Mouse (Mus musculus) olfactory bulb, adult 2 months (tissue): ENCODE measurements around the gene Trem3.

Experiments used
- CTCF ChIP-seq: fragments of 200-500 bp; IDR thresholded peaks from 2 replicates; pipeline ENCODE4 v1.5.1; 2012; ENCODE audit warnings: low read depth, mild to moderate bottlenecking, low read length, moderate library complexity; ENCODE audit not compliant: insufficient read depth
- POLR2A ChIP-seq: fragments of 200-500 bp; IDR thresholded peaks from 2 replicates; pipeline ENCODE4 v1.6.1; 2012; ENCODE audit warnings: mild to moderate bottlenecking, low read depth, low read length, moderate library complexity; ENCODE audit not compliant: insufficient read depth

DNA sequence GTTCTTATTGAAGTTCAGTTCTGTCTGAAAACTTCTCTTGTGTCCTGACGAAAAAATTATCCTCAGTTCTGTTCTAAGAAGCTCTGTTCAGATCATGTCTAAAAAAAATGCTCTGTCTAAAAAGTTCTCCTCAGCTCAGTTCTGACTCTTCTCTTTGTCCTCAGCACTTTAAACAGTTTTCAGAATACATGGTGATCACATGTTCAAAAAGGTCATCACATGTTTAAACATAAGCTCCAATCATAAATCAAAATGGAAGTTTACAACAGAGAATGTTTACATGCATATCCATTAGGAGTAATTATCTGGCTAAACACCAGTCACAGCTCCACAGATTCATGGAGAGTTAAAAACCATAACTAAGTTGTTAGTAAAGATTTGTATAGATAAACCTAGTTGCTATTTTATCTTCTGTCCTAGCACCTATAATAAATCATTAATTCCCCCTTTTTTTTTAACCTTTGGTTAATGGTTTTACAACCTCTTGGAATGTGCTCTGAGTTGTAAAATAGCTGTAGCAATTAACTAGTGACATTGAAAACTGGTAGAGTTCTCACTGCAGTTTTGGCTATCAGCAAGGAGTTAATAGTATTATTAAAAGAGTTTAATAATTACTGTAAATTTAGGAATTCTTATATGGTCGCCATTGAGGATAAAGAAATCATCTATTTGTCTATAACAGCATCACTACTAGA, 19.2 kb downstream of the Trem3 start:
- TF ChIP-seq POLR2A = no peak
- TF ChIP-seq CTCF = no peak
